Mouse (Mus musculus) urinary bladder, postnatal 0 days (tissue): ENCODE data around the gene Rnf213. TPM values are rescaled to one million over a fixed set of nuclear protein-coding genes. Genes with fewer than 3 reads are reported as not detected.

Source experiments
- microRNA counts: library from miRNA; unstranded; fragments of <30 nt; microRNA quantifications from one replicate; lab custom pipeline; 2016
- microRNA-seq: library from miRNA; unstranded; fragments of <30 nt; microRNA quantifications from one replicate; pipeline ENCODE4, GENCODE M21; 2016
- polyA plus RNA-seq: library from polyadenylated mRNA; unstranded; fragments of >200 nt; fragmentation: Nextera tagmentation; extraction: Ambion mirVana; gene quantifications from 2 replicates; pipeline ENCODE4 v1.2.1, GENCODE M21; 2015

Rnf213 gene
- 4.3 and 4.5 TPM in 2 replicates for polyA plus RNA-seq

GRCm38 (mm10) chr11:119392800-119393482 is at the start of gene Rnf213:
Gene Rnf213, plus strand, starts transcription at chr11:119393100.

GRCm38 (mm10) chr11:119355443-119356385 is 37.2 kb upstream of the Rnf213 start, which contains the start of the genes Sgsh and Slc26a11:
Gene Sgsh, minus strand, starts transcription at chr11:119355536.
Gene Slc26a11, plus strand, starts transcription at chr11:119355557.

DNA sequence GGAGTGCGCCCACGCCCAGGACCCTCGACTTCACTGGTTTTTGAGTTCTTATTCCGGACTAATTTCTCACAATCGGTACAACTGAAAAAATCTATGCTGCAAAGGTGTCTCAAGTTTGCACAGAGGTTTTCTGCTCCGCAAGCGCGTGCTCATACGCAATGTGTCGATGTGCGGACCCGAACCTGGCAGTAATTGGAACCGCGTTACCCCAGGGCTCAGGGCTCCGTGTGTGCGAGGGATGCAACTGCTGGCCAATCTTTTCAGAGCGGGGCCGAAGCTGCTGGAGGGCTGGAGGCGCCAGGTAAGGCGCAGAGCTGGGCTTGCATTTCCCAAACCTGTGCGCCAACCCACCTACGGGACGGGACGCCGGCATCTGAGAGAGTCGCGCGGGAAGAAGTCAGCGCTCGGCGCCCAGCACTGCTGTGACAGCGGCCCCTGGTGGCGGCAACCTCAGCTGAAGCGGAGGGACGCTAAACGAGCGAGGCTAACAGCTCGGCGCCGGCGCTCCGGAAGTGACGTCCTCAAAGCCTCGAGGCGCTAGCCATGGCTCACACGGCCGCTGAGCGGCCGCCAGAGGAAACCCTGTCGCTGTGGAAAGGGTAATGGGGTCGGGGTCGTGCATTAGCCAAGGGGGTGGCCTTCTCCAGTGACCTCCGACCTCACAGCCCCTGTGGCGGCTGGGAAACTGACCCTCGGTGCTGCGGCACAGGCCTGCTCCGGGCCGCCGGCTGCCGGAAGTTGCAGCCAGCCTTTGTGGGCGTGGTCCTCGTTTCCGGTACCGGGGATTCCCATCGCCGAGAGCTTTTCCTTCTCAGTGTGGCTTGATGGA is 98.2 kb downstream of the Rnf213 start, which contains the start of gene Endov:
Gene Endov, plus strand, starts transcription at position 487 of the 829 bp plus-strand sequence.

MicroRNAs within 50 kb of the gene (microRNA counts, 519-probe panel; counts per million panel counts)
- microRNA mmu-miR-1932 (lab: Ali Mortazavi, UCI) = not detected

Small RNAs within 50 kb of the gene (microRNA-seq; reads per million reads assigned to microRNA genes)
- gene Mir1932 = not detected

Other genes with a start within 250 kb of the Rnf213 start
- 4.2 and 5.2 TPM in 2 replicates for gene Tbc1d16, start 164.6 kb upstream of the Rnf213 start, polyA plus RNA-seq
- 0.54 and 0.83 TPM in 2 replicates for gene Ccdc40, start 164.5 kb upstream of the Rnf213 start, polyA plus RNA-seq
- gene Gaa, start 125.2 kb upstream of the Rnf213 start, polyA plus RNA-seq = 42.0 and 43.3 TPM in 2 replicates
- gene Eif4a3, start 93.0 kb upstream of the Rnf213 start, polyA plus RNA-seq = 165 TPM in 2 replicates
- 1.6 and 2.3 TPM in 2 replicates for gene Card14, start 85.3 kb upstream of the Rnf213 start, polyA plus RNA-seq
- 4.9 and 6.5 TPM in 2 replicates for gene Sgsh, start 37.6 kb upstream of the Rnf213 start, polyA plus RNA-seq
- 5.2 and 6.1 TPM in 2 replicates for gene Slc26a11, start 37.5 kb upstream of the Rnf213 start, polyA plus RNA-seq
- 9.2 and 10.7 TPM in 2 replicates for gene Endov, start 98.2 kb downstream of the Rnf213 start, polyA plus RNA-seq
- 0.53 and 0.54 TPM in 2 replicates for gene Nptx1, start 154.7 kb downstream of the Rnf213 start, polyA plus RNA-seq
- 4.7 and 4.8 TPM in 2 replicates for gene Rptor, start 209.8 kb downstream of the Rnf213 start, polyA plus RNA-seq